Comparison of ENCODE assay signal across 10 mouse cellular contexts in genomic region chr6:146994236-146994635, GRCm38 (mm10). TPM values are rescaled to one million over a fixed set of nuclear protein-coding genes. Genes with fewer than 3 reads are reported as not detected.
DNase-seq lines count a peak whose midpoint lies in the region; ATAC-seq lines count a peak whose summit lies in the region.
"Had no signal": no experiment of that assay in that cellular context is flagged by ENCODE, and none has a peak within 500 bp of the region (broad histone marks: within the 10 kb centered on the region; RNA-seq: fewer than 3 reads in every experiment).

No protein-coding gene starts in this region.

- H3K36me3 ChIP-seq in liver, embryonic 11.5 days (ENCODE audit: control insufficient read depth, insufficient read depth, low read length) = no peaks in the 10 kb centered on the region; the same call in 1 of the 2 replicates
- H3K36me3 ChIP-seq in liver, embryonic 13.5 days = no peaks in the 10 kb centered on the region
- H3K36me3 ChIP-seq: neural tube, embryonic 12.5 days had no signal

- no peaks in the 10 kb centered on the region for H3K9me3 ChIP-seq in liver, embryonic 11.5 days (ENCODE audit: control insufficient read depth, low read length)
- no peaks in the 10 kb centered on the region for H3K9me3 ChIP-seq in liver, embryonic 13.5 days (replicated peaks)
- H3K9me3 ChIP-seq: heart, embryonic 15.5 days; neural tube, embryonic 12.5 days had no signal

- ATAC-seq in liver, embryonic 11.5 days (replicated peaks; ENCODE audit: low FRiP score) = no peak
- 0 out of 2 replicates have a peak, but pooled peaks have one; percentile 48 for ATAC-seq in granulocyte monocyte progenitor cell, adult 5-6 weeks (replicated peaks; ENCODE audit: poor library complexity, severe bottlenecking)
- ATAC-seq in liver, embryonic 13.5 days (ENCODE audit: low read depth) = no peak

- peak; percentile 43 to 87 for DNase-seq in adrenal gland, adult (ENCODE audit: inconsistent age in 2 of 2, low spot score in 1 of 2)
- no peak for DNase-seq in adrenal gland, postnatal 4 days (ENCODE audit: low spot score in 2 of 2)
- peak; percentile 56 for DNase-seq in liver
- no peak for DNase-seq in liver, embryonic 11.5 days (ENCODE audit: low spot score)
- peak; percentile 46 for DNase-seq in c-Kit-positive CD71-negative TER-119-negative erythroid progenitor cells, embryonic 14.5 days (ENCODE audit: low read depth)
- DNase-seq in liver, embryonic 13.5 days = peak; percentile 10
- peak; percentile 44 for DNase-seq in right cerebral cortex, postnatal 25 days

- H3K4me3 ChIP-seq in liver, embryonic 11.5 days (ENCODE audit: low read depth, low read length) = no peak overlapping the region
- H3K4me3 ChIP-seq in liver, embryonic 13.5 days (replicated peaks) = no peak overlapping the region
- H3K4me3 ChIP-seq: heart, embryonic 15.5 days; neural tube, embryonic 12.5 days had no signal

- no peaks in the 10 kb centered on the region for H3K27me3 ChIP-seq in liver, embryonic 11.5 days (replicated peaks; ENCODE audit: control insufficient read depth, insufficient read depth, low read length)
- no peaks in the 10 kb centered on the region for H3K27me3 ChIP-seq in liver, embryonic 13.5 days
- H3K27me3 ChIP-seq: heart, embryonic 15.5 days; neural tube, embryonic 12.5 days had no signal

- no peak overlapping the region for H3K27ac ChIP-seq in liver, embryonic 11.5 days (ENCODE audit: low read depth, low read length)
- no peak overlapping the region for H3K27ac ChIP-seq in liver, embryonic 13.5 days
- H3K27ac ChIP-seq: heart, embryonic 15.5 days; neural tube, embryonic 12.5 days had no signal

- H3K4me2 ChIP-seq in liver, embryonic 11.5 days = no peak overlapping the region
- H3K4me2 ChIP-seq in liver, embryonic 13.5 days = no peak overlapping the region
- H3K4me2 ChIP-seq: heart, embryonic 15.5 days; neural tube, embryonic 12.5 days had no signal

- H3K9ac ChIP-seq in liver, embryonic 11.5 days (ENCODE audit: low read depth, low read length) = no peak overlapping the region
- H3K9ac ChIP-seq in liver, embryonic 13.5 days = no peak overlapping the region
- H3K9ac ChIP-seq: heart, embryonic 15.5 days; neural tube, embryonic 12.5 days had no signal

- no peaks in the 10 kb centered on the region for H3K4me1 ChIP-seq in liver, embryonic 11.5 days (replicated peaks; ENCODE audit: control insufficient read depth, insufficient read depth, low read length)
- H3K4me1 ChIP-seq in liver, embryonic 13.5 days (replicated peaks) = no peaks in the 10 kb centered on the region
- H3K4me1 ChIP-seq: neural tube, embryonic 12.5 days had no signal

- WGBS in liver, embryonic 11.5 days = 35% methylated on average over 5 of the region's 5 CpGs
- WGBS in liver, embryonic 13.5 days (ENCODE audit: insufficient replicate concordance) = 28% methylated on average over 5 of the region's 5 CpGs

RNA-seq across cellular contexts. Expression of gene Rep15, which starts 38.1 kb away (rescaled TPM):
- total RNA-seq in adrenal gland, postnatal 4 days (2021) = 1 to 10 TPM; 2.1 to 2.6 TPM
- polyA plus RNA-seq in liver, embryonic 11.5 days (2014; fragmentation: Nextera tagmentation; extraction: Ambion mirVana) = 1.7 TPM in 2 replicates
- total RNA-seq in granulocyte monocyte progenitor cell, adult 5-6 weeks (2014; fragmentation: Nextera tagmentation) = 0.75 and 1.3 TPM in 2 replicates
- total RNA-seq in granulocyte monocyte progenitor cell, adult 5-6 weeks (2017) = not detected in 2 replicates
- 0.46 and 0.48 TPM in 2 replicates for polyA plus RNA-seq in liver, embryonic 13.5 days (2015; fragmentation: Nextera tagmentation; extraction: Ambion mirVana)

RNA-seq across cellular contexts. Expression of gene 1700034J05Rik, which starts 40.0 kb away (rescaled TPM):
- not detected for total RNA-seq in adrenal gland, postnatal 4 days (2021)
- polyA plus RNA-seq in liver, embryonic 11.5 days (2014; fragmentation: Nextera tagmentation; extraction: Ambion mirVana) = 0.08 and 0.17 TPM in 2 replicates
- not detected in 2 replicates for total RNA-seq in granulocyte monocyte progenitor cell, adult 5-6 weeks (2014; fragmentation: Nextera tagmentation)
- total RNA-seq in granulocyte monocyte progenitor cell, adult 5-6 weeks (2017) = not detected in 2 replicates
- not detected in 2 replicates for polyA plus RNA-seq in liver, embryonic 13.5 days (2015; fragmentation: Nextera tagmentation; extraction: Ambion mirVana)

RNA-seq across cellular contexts. Expression of gene Mrps35, which starts 48.3 kb away (rescaled TPM):
- 100 to 1,000 TPM; 105 to 109 TPM for total RNA-seq in adrenal gland, postnatal 4 days (2021)
- polyA plus RNA-seq in liver, embryonic 11.5 days (2014; fragmentation: Nextera tagmentation; extraction: Ambion mirVana) = 139 and 140 TPM in 2 replicates
- 86.0 and 145 TPM in 2 replicates for total RNA-seq in granulocyte monocyte progenitor cell, adult 5-6 weeks (2014; fragmentation: Nextera tagmentation)
- total RNA-seq in granulocyte monocyte progenitor cell, adult 5-6 weeks (2017) = 80.5 and 86.9 TPM in 2 replicates
- 69.5 and 75.8 TPM in 2 replicates for polyA plus RNA-seq in liver, embryonic 13.5 days (2015; fragmentation: Nextera tagmentation; extraction: Ambion mirVana)

Comparison
In these comparisons a context has a peak if more than half of its experiments do, and no peak if none do; other contexts are left out.
1. DNase-seq: peak in adrenal gland, adult (2 of 2), liver (single experiment), c-Kit-positive CD71-negative TER-119-negative erythroid progenitor cells, embryonic 14.5 days (single experiment), liver, embryonic 13.5 days (single experiment) and right cerebral cortex, postnatal 25 days (single experiment); none in adrenal gland, postnatal 4 days (0 of 2) and liver, embryonic 11.5 days (single experiment).